Mouse (Mus musculus) liver, embryonic 15.5 days (tissue): ENCODE data around the gene Calca. TPM values are rescaled to one million over a fixed set of nuclear protein-coding genes. Genes with fewer than 3 reads are reported as not detected.

Source experiments
- polyA plus RNA-seq: library from polyadenylated mRNA; unstranded; fragments of >200 nt; fragmentation: Nextera tagmentation; extraction: Ambion mirVana; gene quantifications from 2 replicates; pipeline ENCODE4 v1.2.1, GENCODE M21; 2015

Gene Calca
- polyA plus RNA-seq, 1 experiment from 2014 or later, result 0.10 TPM

Other genes starting within 250 kb of the Calca start
- gene Pde3b, start 221.1 kb downstream of the Calca start, polyA plus RNA-seq, result 1.8 and 2.1 TPM in 2 replicates
- 1.3 and 1.5 TPM in 2 replicates for gene Cyp2r1, start 73.4 kb downstream of the Calca start, polyA plus RNA-seq
- gene Calcb, start 82.3 kb upstream of the Calca start, polyA plus RNA-seq, result not detected in 2 replicates
- 22.0 and 25.2 TPM in 2 replicates for gene Insc, start 107.3 kb upstream of the Calca start, polyA plus RNA-seq